ENCODE assay signal across 10 mouse cellular contexts in genomic region chr5:111270246-111271002, GRCm38 (mm10).
DNase-seq lines count a peak whose midpoint lies in the region; ATAC-seq lines count a peak whose summit lies in the region.
"Had no signal": no experiment of that assay in that cellular context is flagged by ENCODE, and none has a peak within 500 bp of the region (broad histone marks: within the 10 kb centered on the region; RNA-seq: fewer than 3 reads in every experiment).

No protein-coding gene starts in this region.

- ATAC-seq in embryonic facial prominence, embryonic 13.5 days (ENCODE audit: insufficient number of reproducible peaks, insufficient read depth, low FRiP score, low TSS enrichment, low read depth): no peak
- ATAC-seq in liver, embryonic 15.5 days (ENCODE audit: insufficient read depth): peak; percentile 10; the same call in 1 of the 2 replicates
- ATAC-seq in liver, embryonic 12.5 days: no peak
- ATAC-seq in hindbrain, embryonic 16.5 days: peak; percentile 60
- ATAC-seq in inflammation-experienced regulatory T-cells, adult 6 months: no peak

- peaks cover 6% of the 10 kb centered on the region; the same call in 1 of the 2 replicates for H3K9me3 ChIP-seq in embryonic facial prominence, embryonic 13.5 days
- H3K9me3 ChIP-seq in embryonic facial prominence, embryonic 10.5 days: peaks cover 10% of the 10 kb centered on the region
- no peaks in the 10 kb centered on the region for H3K9me3 ChIP-seq in liver, embryonic 15.5 days (replicated peaks)
- no peaks in the 10 kb centered on the region for H3K9me3 ChIP-seq in liver, embryonic 12.5 days (replicated peaks)
- no peaks in the 10 kb centered on the region for H3K9me3 ChIP-seq in hindbrain, embryonic 16.5 days (ENCODE audit: control insufficient read depth, low read length)

- 0 out of 2 replicates have a peak overlapping the region, but pooled peaks have one; percentile 37 for H3K9ac ChIP-seq in embryonic facial prominence, embryonic 13.5 days
- no peak overlapping the region for H3K9ac ChIP-seq in liver, embryonic 15.5 days
- H3K9ac ChIP-seq in liver, embryonic 12.5 days: no peak overlapping the region
- H3K9ac ChIP-seq in hindbrain, embryonic 16.5 days (ENCODE audit: low read depth, low read length): no peak overlapping the region

- H3K4me1 ChIP-seq in embryonic facial prominence, embryonic 13.5 days: peaks cover 19% of the 10 kb centered on the region
- H3K4me1 ChIP-seq in embryonic facial prominence, embryonic 10.5 days: peaks cover 48% of the 10 kb centered on the region
- no peaks in the 10 kb centered on the region for H3K4me1 ChIP-seq in liver, embryonic 15.5 days (replicated peaks)
- H3K4me1 ChIP-seq in liver, embryonic 12.5 days: no peaks in the 10 kb centered on the region
- peaks cover 4% of the 10 kb centered on the region for H3K4me1 ChIP-seq in hindbrain, embryonic 16.5 days (ENCODE audit: control insufficient read depth, insufficient read depth, low read depth, low read length)

- H3K27me3 ChIP-seq in embryonic facial prominence, embryonic 13.5 days: no peaks in the 10 kb centered on the region
- peaks cover 12% of the 10 kb centered on the region; the same call in 1 of the 2 replicates for H3K27me3 ChIP-seq in embryonic facial prominence, embryonic 10.5 days (replicated peaks; ENCODE audit: low read depth, poor library complexity, severe bottlenecking)
- H3K27me3 ChIP-seq in liver, embryonic 15.5 days: no peaks in the 10 kb centered on the region
- no peaks in the 10 kb centered on the region for H3K27me3 ChIP-seq in liver, embryonic 12.5 days (replicated peaks)
- H3K27me3 ChIP-seq in hindbrain, embryonic 16.5 days (replicated peaks; ENCODE audit: control insufficient read depth, insufficient read depth, low read length): no peaks in the 10 kb centered on the region

- no peak overlapping the region for H3K4me2 ChIP-seq in embryonic facial prominence, embryonic 13.5 days
- no peak overlapping the region for H3K4me2 ChIP-seq in liver, embryonic 15.5 days
- no peak overlapping the region for H3K4me2 ChIP-seq in liver, embryonic 12.5 days
- no peak overlapping the region for H3K4me2 ChIP-seq in hindbrain, embryonic 16.5 days (ENCODE audit: low read length)
- H3K4me2 ChIP-seq: liver, embryonic 11.5 days had no signal

- no peak for DNase-seq in embryonic facial prominence, embryonic 10.5 days (ENCODE audit: low spot score)
- no peak for DNase-seq in gastrocnemius, adult 8-10 months (ENCODE audit: low spot score in 2 of 2)

- no peak overlapping the region for H3K4me3 ChIP-seq in embryonic facial prominence, embryonic 13.5 days
- no peak overlapping the region for H3K4me3 ChIP-seq in embryonic facial prominence, embryonic 10.5 days
- H3K4me3 ChIP-seq in liver, embryonic 15.5 days (replicated peaks): no peak overlapping the region
- H3K4me3 ChIP-seq in liver, embryonic 12.5 days: no peak overlapping the region
- no peak overlapping the region for H3K4me3 ChIP-seq in hindbrain, embryonic 16.5 days (ENCODE audit: low read length)
- H3K4me3 ChIP-seq: erythroblast, embryonic 14.5 days; heart, embryonic 10.5 days had no signal

- WGBS in embryonic facial prominence, embryonic 13.5 days: 60% methylated on average over 15 of the region's 15 CpGs
- WGBS in embryonic facial prominence, embryonic 10.5 days: 65% methylated on average over 15 of the region's 15 CpGs
- 66% methylated on average over 15 of the region's 15 CpGs for WGBS in liver, embryonic 15.5 days (ENCODE audit: insufficient replicate concordance)
- WGBS in liver, embryonic 12.5 days (ENCODE audit: insufficient replicate concordance): 63% methylated on average over 15 of the region's 15 CpGs
- WGBS in hindbrain, embryonic 16.5 days: 39% methylated on average over 15 of the region's 15 CpGs

- no peak overlapping the region for H3K27ac ChIP-seq in embryonic facial prominence, embryonic 13.5 days
- no peak overlapping the region for H3K27ac ChIP-seq in embryonic facial prominence, embryonic 10.5 days (replicated peaks)
- H3K27ac ChIP-seq in liver, embryonic 15.5 days (replicated peaks): no peak overlapping the region
- no peak overlapping the region for H3K27ac ChIP-seq in liver, embryonic 12.5 days
- no peak overlapping the region for H3K27ac ChIP-seq in hindbrain, embryonic 16.5 days (ENCODE audit: low read depth, low read length)
- H3K27ac ChIP-seq: heart, embryonic 10.5 days had no signal

- peaks cover 68% of the 10 kb centered on the region for H3K36me3 ChIP-seq in embryonic facial prominence, embryonic 13.5 days
- H3K36me3 ChIP-seq in embryonic facial prominence, embryonic 10.5 days (replicated peaks): peaks cover 43% of the 10 kb centered on the region
- no peaks in the 10 kb centered on the region for H3K36me3 ChIP-seq in liver, embryonic 15.5 days (replicated peaks)
- peaks cover 7% of the 10 kb centered on the region; the same call in 1 of the 2 replicates for H3K36me3 ChIP-seq in liver, embryonic 12.5 days
- peaks cover 18% of the 10 kb centered on the region; the same call in 1 of the 2 replicates for H3K36me3 ChIP-seq in hindbrain, embryonic 16.5 days (ENCODE audit: control insufficient read depth, insufficient read depth, low read length)

Comparison
In these comparisons a context has a peak if more than half of its experiments do, and no peak if none do; other contexts are left out.
1. ATAC-seq: peak in liver, embryonic 15.5 days (single experiment) and hindbrain, embryonic 16.5 days (single experiment); none in embryonic facial prominence, embryonic 13.5 days (single experiment), liver, embryonic 12.5 days (single experiment) and inflammation-experienced regulatory T-cells, adult 6 months (single experiment).